Mouse (Mus musculus) heart, embryonic 16.5 days (tissue): ENCODE data around the gene Reg2. TPM values are rescaled to one million over a fixed set of nuclear protein-coding genes. Genes with fewer than 3 reads are reported as not detected.

Experiments used
- ATAC-seq: fragments of 200-750 bp; cut with Nextera tagmentation; replicated peaks from 2 replicates; pipeline ENCODE4 v1.8.0; 2017; ENCODE audit warnings: moderate number of reproducible peaks; ENCODE audit not compliant: insufficient read depth, low FRiP score; ENCODE audit errors: extremely low read depth
- H3K27ac ChIP-seq: fragments of 300-500 bp; sonication (generic); 2 replicates; pipeline ENCODE4 v1.5.1; 2014; ENCODE audit warnings: mild to moderate bottlenecking, low read length, control low read depth, moderate library complexity
- H3K27me3 ChIP-seq: fragments of 300-500 bp; sonication (generic); 2 replicates; pipeline ENCODE4 v1.6.1; 2014; ENCODE audit warnings: low read length, mixed read lengths; ENCODE audit not compliant: control insufficient read depth, insufficient read depth
- H3K36me3 ChIP-seq: fragments of 300-500 bp; sonication (generic); 2 replicates; pipeline ENCODE4 v1.6.1; 2014; ENCODE audit not compliant: control insufficient read depth, insufficient read depth
- H3K4me1 ChIP-seq: fragments of 300-500 bp; sonication (generic); 2 replicates; pipeline ENCODE4 v1.6.1; 2014; ENCODE audit warnings: low read length, mixed read lengths; ENCODE audit not compliant: control insufficient read depth, insufficient read depth
- H3K4me2 ChIP-seq: fragments of 300-500 bp; sonication (generic); 2 replicates; pipeline ENCODE4 v1.6.1; 2014; ENCODE audit warnings: low read depth, mild to moderate bottlenecking, control low read depth, low read length
- H3K4me3 ChIP-seq: fragments of 300-500 bp; sonication (generic); 2 replicates; pipeline ENCODE4 v1.5.1; 2014; ENCODE audit warnings: mild to moderate bottlenecking, control low read depth, low read length
- H3K9ac ChIP-seq: fragments of 300-500 bp; sonication (generic); 2 replicates; pipeline ENCODE4 v1.6.1; 2014; ENCODE audit warnings: low read length, control low read depth
- H3K9me3 ChIP-seq: fragments of 300-500 bp; sonication (generic); replicated peaks from 2 replicates; pipeline ENCODE4 v1.6.1; 2016; ENCODE audit warnings: low read length; ENCODE audit not compliant: control insufficient read depth
- WGBS: fragments of 180-500 bp; shearing (Covaris S2); extraction: QIAGEN DNeasy Blood & Tissue Kit; methylation state at CpG from one replicate; pipeline ENCODE4 v1.1.7; 2014; 5-methylcytosine and 5-hydroxymethylcytosine counted together
- polyA plus RNA-seq: library from polyadenylated mRNA; unstranded; fragments of >200 nt; fragmentation: Nextera tagmentation; extraction: Ambion mirVana; gene quantifications from 2 replicates; pipeline ENCODE4 v1.2.1, GENCODE M21; 2015

Reg2 gene
- polyA plus RNA-seq, 1 experiment from 2014 or later = not detected

GRCm38 (mm10) chr6:78448409-78448808, 53.0 kb downstream of the Reg2 start:
- ATAC-seq = no peak
- Histone ChIP-seq H3K36me3 (no peaks in the 10 kb centered on the region), H3K9ac (no peak overlapping the region), H3K27ac (no peak overlapping the region), H3K4me2 (no peak overlapping the region), H3K4me1 (no peaks in the 10 kb centered on the region), H3K9me3 (no peaks in the 10 kb centered on the region), H3K4me3 (no peak overlapping the region), H3K27me3 (no peaks in the 10 kb centered on the region)

GRCm38 (mm10) chr6:78452804-78453203, 57.4 kb downstream of the Reg2 start:
- Histone ChIP-seq H3K9ac (no peak overlapping the region), H3K27ac (no peak overlapping the region), H3K4me1 (no peaks in the 10 kb centered on the region), H3K36me3 (no peaks in the 10 kb centered on the region), H3K4me2 (no peak overlapping the region), H3K4me3 (no peak overlapping the region), H3K27me3 (no peaks in the 10 kb centered on the region), H3K9me3 (no peaks in the 10 kb centered on the region)
- ATAC-seq = no peak
- 80% methylated on average over 2 of the region's 2 CpGs for WGBS

Other genes starting within 250 kb of the Reg2 start
- gene Reg3b, start 25.0 kb upstream of the Reg2 start, polyA plus RNA-seq = 0.36 and 8.6 TPM in 2 replicates
- gene Reg3d, start 16.8 kb upstream of the Reg2 start, polyA plus RNA-seq = not detected in 2 replicates
- gene Reg3a, start 14.9 kb upstream of the Reg2 start, polyA plus RNA-seq = not detected in 2 replicates
- 0.25 TPM in 1 of 2 replicates, not detected in the other for gene Reg1, start 27.1 kb downstream of the Reg2 start, polyA plus RNA-seq
- gene Reg3g, start 73.2 kb downstream of the Reg2 start, polyA plus RNA-seq = 14.3 and 19.3 TPM in 2 replicates